Mouse (Mus musculus): Measurements from ENCODE around the gene Mtnr1b.
"Not testable (repeated sequence)": the region's sequence is repeated elsewhere in the genome, so short reads cannot be mapped to it uniquely, and the experiment has no call there.

The Mtnr1b gene

DNA sequence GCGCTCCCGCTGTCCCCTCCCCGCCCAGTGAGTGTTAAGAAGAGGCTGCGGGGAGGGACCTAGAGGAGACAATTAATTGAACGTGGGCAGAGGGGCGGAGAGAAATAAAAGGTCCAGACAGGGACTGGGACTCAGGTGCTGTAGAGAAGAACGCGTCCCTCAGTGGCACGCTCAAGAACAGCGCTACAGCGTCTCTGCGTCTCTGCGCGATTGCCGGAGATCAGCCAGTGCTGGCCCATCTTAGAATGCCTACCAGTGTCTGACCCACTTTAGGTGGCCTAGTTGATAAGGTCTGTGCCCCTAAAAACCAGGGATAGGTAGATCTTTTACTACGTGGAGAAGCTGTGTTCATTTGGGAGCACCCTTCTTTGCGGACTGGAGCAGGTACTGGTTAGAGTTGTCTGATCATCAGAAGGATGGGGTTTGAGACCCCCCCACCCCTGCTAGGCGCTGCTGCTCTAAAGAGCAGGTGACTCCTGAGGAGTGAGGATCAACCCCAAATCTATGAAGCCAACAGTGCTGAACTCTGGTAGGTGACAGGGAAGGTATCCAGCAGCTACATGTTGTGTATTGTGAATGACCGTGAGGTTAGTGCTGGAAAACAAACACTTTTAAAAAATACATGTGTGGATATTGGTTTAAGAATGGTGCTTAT is at the start of gene Mtnr1b:
TSS of gene Mtnr1b (minus strand) at position 51 of the 655 bp plus-strand sequence.
- DNase-seq, result no peak

DNA sequence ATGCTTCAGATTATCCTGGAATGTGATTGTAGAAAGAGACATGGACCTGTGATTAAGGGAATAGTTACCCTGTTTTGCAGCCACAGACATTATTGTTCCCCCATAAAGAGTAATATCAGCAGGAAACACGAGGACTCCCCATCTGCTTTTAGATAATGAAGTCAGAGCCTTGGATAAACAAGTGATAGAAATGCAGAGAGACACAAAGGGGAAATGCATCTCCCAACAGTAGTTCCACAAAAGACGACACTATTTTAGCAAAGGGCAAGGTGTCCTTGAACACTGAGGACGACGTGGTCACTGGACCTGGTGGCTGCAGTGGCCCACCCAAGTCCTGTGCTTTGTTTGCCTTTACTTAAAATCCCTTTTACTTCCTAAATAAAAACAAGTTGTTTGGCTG is 45.9 kb upstream of the Mtnr1b start:
- DNase-seq, result no peak

DNA sequence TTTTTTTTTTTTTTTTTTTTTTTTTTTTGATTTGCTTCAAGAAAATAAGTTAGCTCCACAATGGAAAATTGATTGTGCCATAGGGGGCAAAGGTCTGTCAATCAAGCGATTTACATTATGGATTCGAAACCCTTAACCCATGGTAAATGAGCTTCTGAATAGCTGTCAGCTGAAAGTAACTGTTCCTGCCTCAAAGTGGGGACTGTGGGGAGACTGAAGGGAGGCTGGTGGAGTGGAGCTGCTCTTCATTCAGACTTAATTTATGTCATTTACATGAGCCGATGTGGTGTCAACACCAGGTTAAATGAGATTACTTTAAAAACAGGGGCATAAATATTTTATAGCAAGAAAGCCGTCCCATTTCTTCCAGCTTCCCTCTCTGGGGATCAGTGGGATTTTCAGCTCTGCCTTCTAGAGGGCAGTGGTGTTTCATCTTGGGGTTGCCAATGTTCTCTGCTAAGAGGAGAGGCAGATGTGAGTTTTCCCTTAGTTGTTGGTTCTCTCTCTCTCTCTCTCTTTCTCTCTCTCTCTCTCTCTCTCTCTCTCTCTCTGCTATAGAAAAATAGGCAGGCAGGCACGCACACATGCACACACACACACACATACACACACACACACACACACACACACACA is 45.1 kb upstream of the Mtnr1b start:
- DNase-seq, result no peak

- DNase-seq, result no peak
These were observed 42.2 kb upstream of the Mtnr1b start for GRCm38 (mm10) chr9:15916600-15916999.

DNA sequence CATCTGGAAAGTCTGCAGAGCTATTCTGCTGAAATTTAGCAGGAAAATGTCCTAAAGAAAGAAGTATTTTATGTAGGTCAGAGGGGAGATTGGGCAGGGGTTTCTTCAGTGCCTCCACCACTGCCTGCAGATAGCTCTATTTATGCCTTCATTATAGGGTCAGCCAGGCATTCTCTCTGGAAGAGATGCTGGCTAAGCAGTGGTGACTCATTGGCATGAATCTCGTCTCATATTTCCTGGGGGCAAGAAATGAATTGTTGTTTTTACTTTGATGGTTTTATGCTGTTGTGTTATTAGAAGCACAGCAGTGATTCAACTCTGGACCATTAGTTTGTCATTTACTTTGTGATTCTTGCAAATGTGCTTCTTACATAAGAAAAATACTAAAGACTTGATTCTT is 38.4 kb upstream of the Mtnr1b start:
- DNase-seq, result no peak

GRCm38 (mm10) chr9:15909397-15910113 is 35.2 kb upstream of the Mtnr1b start:
- DNase-seq, result no peak

GRCm38 (mm10) chr9:15903948-15904750 is 29.8 kb upstream of the Mtnr1b start:
- DNase-seq, result no peak

DNA sequence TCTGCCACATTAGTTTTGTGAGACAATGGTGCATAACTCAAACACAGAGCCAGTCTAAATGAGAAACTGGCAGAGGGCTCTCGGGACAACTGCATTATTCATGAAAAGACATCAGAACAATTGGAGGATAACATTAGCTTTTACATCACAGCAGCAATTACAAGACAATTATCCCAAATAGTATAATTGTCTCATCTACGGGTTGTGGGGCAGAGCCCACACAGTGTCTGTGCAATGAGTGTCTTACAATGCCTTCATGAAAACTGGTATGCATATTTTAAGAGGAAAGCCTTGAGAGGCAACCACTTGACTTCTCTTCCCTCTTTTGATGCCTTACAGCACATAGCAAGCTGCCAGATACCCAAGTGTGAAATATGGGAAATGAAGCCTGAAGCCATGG is 23.8 kb upstream of the Mtnr1b start:
- DNase-seq, result no peak

- DNase-seq, result no peak
These were observed 12.4 kb upstream of the Mtnr1b start for GRCm38 (mm10) chr9:15886756-15887155.

GRCm38 (mm10) chr9:15880754-15881153 is 6.4 kb upstream of the Mtnr1b start:
- DNase-seq, result no peak

DNA sequence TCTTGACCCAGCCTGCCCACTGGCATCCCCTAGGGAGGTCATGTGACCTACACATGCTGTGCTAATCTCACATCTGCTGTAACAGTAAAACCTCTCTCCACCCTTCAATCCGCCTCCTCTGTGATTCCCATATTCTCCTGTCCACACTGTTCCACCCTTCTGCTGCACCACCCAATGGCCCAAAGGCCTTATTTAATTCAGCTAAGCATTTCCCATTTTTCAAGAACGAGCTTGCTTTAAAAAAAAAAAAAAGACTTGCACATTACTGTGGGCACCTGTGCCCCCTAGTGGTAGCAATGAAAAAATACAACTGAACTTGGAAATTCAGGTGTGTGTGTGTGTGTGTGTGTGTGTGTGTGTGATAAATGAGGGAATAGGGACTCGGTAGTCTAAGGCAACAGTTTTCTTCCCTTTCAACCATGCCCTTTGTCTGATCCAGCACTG is 5.8 kb upstream of the Mtnr1b start:
- DNase-seq, result peak in 1 of 2 experiments; percentile 28

GRCm38 (mm10) chr9:15870013-15870412 is 4.3 kb downstream of the Mtnr1b start:
- DNase-seq, result no peak

- no peak for DNase-seq
These were observed 4.9 kb downstream of the Mtnr1b start for GRCm38 (mm10) chr9:15869456-15869855.

GRCm38 (mm10) chr9:15866280-15867072 is 7.9 kb downstream of the Mtnr1b start:
- DNase-seq, result no peak

GRCm38 (mm10) chr9:15861402-15861801 is 13.0 kb downstream of the Mtnr1b start:
- no peak for DNase-seq

DNA sequence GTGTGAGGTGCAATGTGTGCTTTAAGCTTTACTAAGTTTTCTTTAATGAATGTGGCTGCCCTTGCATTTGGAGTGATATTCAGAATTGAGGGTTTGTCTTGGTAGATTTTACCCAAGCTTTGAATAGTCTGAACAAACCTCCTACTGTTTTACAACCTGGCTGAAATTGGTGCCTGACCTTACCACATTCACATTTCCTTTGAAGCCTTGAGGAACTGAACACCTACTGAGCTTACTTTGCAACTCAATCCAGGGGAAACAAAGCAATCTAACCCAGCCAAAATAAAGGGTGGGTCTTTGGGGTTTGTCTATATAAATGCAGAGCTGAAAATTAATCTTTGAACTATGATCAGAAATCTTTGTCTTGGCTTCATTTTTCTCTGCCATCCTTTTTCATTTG is 23.6 kb downstream of the Mtnr1b start:
- DNase-seq, result no peak

- no peak for DNase-seq
These were observed 29.0 kb downstream of the Mtnr1b start for GRCm38 (mm10) chr9:15845390-15845789.

DNA sequence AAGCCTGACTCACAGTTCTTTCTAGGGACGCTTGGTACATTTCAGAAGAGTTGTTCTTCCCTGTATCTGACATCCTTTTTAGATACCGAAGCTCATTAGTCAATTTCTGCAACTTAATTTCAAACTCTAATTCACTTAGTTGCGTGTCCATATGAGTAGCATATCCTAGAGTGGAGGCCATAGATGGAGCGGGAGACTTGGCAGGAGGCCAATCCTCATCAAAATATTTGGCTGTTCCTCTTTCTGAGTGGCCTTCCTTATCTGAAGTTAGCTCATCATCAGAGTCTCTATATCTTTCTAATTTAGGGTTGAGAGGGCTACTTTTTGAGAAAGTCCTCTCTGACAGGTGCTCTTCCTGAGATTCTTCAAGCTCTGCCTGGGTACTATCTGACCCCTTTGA is 29.4 kb downstream of the Mtnr1b start:
- DNase-seq, result not testable (repeated sequence)

DNA sequence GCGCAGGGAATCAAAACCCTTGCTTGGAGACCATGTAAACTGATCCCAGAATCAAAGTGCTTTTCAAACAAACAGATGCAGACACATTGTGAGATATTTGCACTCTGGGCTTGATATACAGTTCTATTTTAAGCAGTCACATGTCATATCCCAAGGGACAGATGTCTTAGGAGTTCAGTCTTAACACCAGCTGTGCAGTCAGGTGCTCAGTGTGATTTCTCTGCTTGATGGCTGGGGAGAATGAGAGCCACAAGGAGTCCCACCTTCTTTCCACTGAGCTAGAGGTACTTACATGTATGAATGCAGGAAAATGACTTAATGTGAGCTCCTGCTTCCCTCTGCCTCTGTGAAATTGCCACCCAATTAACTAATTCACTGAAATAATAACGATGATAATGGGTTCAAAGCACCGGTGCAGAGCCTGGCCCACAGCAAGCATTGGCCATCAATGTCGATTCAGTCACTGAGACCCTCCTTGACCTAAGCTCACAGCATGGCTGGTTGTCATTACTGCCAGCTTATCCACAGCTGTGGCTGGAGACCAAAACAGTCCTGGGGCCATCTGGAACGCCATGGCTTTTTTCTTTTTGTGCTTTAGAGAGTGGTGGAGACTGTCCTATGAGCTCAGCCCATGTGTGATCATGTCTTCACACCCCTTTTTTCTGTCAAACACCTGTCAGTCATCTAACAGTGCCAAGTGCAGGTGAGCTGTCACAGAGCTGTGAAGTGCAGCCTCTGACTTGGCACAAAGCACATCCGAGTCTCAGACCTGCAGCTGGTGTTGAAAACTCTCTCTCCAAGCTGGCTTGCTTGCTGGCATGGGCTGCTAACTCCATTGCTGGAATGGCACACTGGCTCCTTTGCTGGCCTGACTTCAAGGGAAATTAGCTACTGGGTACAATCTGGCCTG is 61.1 kb downstream of the Mtnr1b start:
- DNase-seq, result peak in 1 of 2 experiments; percentile 40

- no peak for DNase-seq
These were observed 70.1 kb downstream of the Mtnr1b start for GRCm38 (mm10) chr9:15804296-15804695.

DNA sequence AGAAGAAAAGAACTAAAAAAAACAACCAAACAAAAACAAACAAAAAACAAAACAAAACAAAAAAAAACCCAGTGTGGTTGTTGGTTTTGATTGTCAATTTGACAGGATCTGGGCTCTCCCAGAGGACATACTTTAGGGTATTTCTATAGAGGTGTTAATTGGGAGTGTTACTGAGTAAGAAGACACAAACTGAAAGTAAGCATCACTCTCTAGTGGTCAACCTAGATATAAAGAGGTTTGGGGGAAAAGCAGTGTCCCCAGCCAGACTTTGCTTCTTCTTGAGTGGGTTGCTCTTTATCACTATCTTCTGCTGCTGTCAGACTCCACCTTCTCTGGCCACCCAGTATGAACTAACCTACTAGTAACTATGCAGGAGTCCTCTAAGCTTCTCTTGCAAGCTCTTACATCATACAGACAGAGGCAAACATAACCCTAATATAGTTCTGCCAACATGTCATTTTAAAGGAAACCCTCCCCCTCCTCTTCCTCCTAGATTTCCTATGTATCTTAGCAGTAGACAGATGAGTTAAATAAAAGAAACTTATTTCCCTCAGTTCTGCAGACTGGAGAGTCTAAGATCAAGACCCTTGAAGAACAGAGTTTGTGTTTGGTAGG is 71.8 kb downstream of the Mtnr1b start:
- no peak for DNase-seq
